Mouse (Mus musculus) heart, postnatal 0 days (tissue): ENCODE measurements around the gene Nmrk1.

Source experiments
- CTCF ChIP-seq: IDR thresholded peaks from 2 replicates; pipeline ENCODE4 v1.5.1; 2016; ENCODE audit warnings: antibody characterized with exemption, control low read depth, low read depth
- EP300 ChIP-seq: IDR thresholded peaks from 2 replicates; pipeline ENCODE4 v1.6.1; 2016; ENCODE audit warnings: antibody characterized with exemption, low read depth

DNA sequence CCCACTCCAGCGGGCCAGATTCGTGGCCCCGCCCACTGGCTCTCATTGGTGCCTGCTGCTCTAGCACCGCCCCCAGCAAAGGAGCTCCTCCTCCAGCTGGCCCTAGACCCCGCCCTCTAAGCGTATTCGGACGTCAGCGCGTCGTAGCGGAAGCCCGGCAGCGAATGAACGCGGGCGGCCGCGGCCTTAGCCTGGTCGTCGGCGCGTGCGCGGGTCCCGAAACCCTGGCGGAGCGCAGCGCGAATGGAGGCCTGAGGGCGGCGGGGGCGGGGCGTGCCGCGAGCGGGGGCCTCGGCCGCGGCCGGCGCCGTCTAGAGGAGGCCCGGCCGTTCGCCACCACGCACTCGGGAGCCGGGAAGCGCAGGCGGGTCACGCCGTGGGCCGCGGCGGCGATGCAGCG, 38.9 kb downstream of the Nmrk1 start, which contains the start of gene Carnmt1:
- TF ChIP-seq CTCF (no peak), EP300 (no peak)
